Mouse (Mus musculus): ENCODE data around the gene Syt13. TPM values are rescaled to one million over a fixed set of nuclear protein-coding genes. Genes with fewer than 3 reads are reported as not detected.
A peak's percentile ranks its signal among the peaks of the same experiment; 100 is the strongest.

The Syt13 gene
- polyA plus RNA-seq (2012; rRNA removed), result 2.7 and 3.1 TPM in 2 replicates

- no peak for DNase-seq (ENCODE audit: low read depth, low spot score)
- WGBS, result 1% methylated on average over 38 of the region's 38 CpGs
These were observed at the start of gene Syt13 for GRCm38 (mm10) chr2:92914933-92915553. Gene Syt13, plus strand, starts transcription at chr2:92915098.

GRCm38 (mm10) chr2:92866616-92867015 is 48.3 kb upstream of the Syt13 start:
- no peak for DNase-seq (ENCODE audit: low read depth, low spot score)
- WGBS, result 36% methylated on average over 2 of the region's 2 CpGs

DNA sequence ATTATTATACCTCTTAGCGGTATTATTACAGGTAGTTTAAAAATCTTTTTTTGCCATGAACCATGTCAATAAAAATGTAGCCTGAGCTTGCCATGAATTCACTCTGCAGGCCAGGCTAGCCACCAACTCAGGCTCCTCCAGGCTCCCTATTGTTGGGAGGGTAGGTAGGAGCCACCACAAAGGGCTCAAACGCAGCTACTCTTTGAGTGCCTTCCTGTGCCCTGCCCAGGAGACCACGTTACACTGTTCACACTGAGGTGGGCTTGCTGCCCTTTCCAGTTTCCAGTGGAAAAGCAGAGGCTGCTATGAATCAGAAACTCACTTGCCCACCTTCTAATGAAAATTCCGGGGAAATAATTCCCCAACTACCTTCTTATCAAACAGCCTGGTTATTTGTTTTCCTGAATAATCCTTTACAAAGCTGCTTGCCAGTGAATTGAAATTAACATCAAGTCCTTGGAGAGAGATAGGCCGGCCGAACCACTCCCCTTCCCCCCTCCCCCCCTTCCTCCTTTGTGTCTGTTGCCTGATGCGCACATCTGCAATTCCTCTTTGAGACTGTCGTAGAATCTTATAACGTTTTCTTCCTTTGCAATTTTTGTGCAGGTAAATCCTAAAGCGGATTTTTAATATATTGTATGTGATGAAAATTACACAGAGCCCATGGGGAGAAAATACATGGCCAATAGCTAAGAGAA is 44.6 kb upstream of the Syt13 start:
- DNase-seq (ENCODE audit: low read depth, low spot score), result no peak
- WGBS, result 27% methylated on average over 10 of the region's 10 CpGs

DNA sequence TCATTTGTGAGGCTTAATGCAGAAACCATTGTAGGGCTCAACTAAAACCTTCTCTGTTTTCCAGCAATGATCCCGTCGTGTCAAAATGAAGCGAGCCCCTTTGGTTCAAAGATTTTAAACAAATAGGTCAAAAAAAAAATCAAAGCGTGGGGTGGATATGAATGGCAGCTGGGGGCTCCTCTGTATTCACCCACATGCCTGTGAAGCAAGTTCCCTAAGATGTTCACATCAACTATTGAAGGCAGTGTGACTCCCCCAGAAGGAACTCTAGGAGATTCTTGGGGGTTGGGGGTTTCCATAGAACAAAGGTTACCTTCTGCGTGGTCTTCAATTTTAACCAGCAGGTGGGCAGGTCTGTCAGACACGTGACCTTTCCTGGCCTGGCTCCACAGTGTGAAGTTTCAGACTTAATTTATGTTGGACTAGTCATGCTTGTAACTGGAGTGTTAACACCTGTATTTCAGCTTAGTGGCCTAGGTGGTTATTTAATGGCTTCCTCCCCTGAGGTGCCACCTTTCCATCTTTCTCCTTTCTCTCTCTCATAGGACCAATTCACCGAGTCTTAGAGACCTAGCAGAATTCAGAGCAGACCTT is 43.7 kb upstream of the Syt13 start:
- 61% methylated on average over 7 of the region's 7 CpGs for WGBS
- no peak for DNase-seq (ENCODE audit: low read depth, low spot score)

DNA sequence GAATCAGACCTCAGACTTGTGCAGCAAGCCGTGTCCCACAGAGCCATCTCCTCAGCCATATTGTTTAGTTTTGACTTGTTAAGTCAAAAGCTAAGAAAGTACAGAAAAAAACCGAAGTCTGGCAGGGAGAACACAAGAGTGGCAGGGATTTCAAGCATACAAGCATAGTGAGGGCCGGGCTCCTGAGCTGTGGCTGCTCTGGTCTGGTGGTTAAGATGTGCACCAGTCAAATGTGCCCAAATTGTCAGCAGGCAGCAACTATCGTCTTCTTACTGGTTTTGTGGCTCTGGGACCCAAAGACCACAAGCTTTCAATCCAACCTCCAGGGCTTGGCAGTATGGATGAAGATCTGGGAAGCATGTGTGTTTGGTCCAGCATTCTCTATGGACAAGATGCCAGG is 42.2 kb upstream of the Syt13 start:
- DNase-seq (ENCODE audit: low read depth, low spot score), result no peak
- 76% methylated on average over 4 of the region's 4 CpGs for WGBS

- DNase-seq (ENCODE audit: low read depth, low spot score), result no peak
- WGBS, result 24% methylated on average over 1 of the region's 1 CpGs
These were observed 40.3 kb upstream of the Syt13 start for GRCm38 (mm10) chr2:92874592-92874991.

DNA sequence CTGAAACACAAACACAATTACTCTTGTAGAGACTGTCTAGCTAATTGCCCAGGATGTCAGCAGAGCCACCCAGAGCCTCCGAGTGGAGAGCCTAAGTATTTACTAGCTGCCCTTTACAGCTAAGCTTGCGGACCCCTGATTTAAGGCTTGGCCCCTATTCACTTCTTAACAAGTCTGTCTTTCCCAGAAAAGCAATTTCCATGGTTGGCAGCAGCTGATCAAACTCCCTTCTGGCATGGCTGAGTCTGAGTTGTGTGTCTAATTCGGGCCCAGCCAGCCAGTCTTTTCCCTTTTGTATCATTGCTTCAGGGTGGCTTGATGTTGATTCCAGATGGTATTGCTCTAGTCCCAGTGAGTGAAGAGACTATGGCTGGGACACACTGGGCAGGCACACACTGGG is 37.4 kb upstream of the Syt13 start:
- 57% methylated on average over 3 of the region's 3 CpGs for WGBS
- DNase-seq (ENCODE audit: low read depth, low spot score), result no peak

GRCm38 (mm10) chr2:92883039-92883911 is 31.6 kb upstream of the Syt13 start:
- 7% methylated on average over 15 of the region's 15 CpGs for WGBS
- peak; percentile 16 for DNase-seq (ENCODE audit: low read depth, low spot score)

GRCm38 (mm10) chr2:92883912-92884243 is 31.0 kb upstream of the Syt13 start:
- DNase-seq (ENCODE audit: low read depth, low spot score), result no peak
- WGBS, result 0% methylated on average over 2 of the region's 2 CpGs

DNA sequence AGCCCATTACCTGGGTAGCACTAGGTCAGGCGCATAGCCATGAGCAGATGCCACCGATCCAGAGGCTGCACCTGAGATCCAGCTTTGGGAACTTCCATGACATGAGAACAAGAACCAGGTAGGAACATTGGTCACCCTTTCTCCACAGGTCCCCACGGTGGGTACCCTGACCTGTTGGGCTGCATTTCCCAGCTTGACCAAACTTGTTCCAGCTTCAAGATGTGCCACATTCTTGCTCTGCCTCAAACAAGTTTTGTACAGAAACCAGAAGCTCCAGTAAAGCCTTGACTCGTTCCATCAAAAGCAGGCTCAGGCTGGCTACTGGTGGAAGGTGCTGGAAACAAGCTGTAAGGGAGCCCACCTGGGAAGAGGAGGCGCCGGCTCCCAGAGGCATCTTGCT is 29.9 kb upstream of the Syt13 start:
- DNase-seq (ENCODE audit: low read depth, low spot score), result no peak
- WGBS, result 80% methylated on average over 6 of the region's 6 CpGs

DNA sequence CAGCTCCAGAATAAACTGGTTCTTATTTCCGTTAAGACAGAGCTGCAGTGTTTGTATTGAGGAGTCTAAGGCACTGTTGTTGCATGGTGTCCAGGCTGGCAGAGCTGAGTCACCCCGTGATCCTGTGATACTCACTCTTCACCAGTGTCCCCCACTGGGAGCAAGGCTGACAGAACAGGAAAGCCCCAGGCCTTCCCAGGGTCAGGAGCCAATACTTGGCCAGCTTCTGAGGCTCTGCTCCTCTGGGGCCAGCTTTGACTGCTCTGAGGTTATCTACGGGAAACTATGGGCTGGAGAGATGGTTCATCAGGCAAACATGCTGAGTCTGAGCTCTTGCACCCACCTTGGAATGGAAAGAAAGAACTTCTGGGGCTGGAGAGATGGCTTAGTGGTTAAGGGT is 28.0 kb upstream of the Syt13 start:
- DNase-seq (ENCODE audit: low read depth, low spot score), result no peak
- 66% methylated on average over 3 of the region's 3 CpGs for WGBS

GRCm38 (mm10) chr2:92892524-92892923 is 22.4 kb upstream of the Syt13 start:
- WGBS, result 64% methylated on average over 4 of the region's 4 CpGs

DNA sequence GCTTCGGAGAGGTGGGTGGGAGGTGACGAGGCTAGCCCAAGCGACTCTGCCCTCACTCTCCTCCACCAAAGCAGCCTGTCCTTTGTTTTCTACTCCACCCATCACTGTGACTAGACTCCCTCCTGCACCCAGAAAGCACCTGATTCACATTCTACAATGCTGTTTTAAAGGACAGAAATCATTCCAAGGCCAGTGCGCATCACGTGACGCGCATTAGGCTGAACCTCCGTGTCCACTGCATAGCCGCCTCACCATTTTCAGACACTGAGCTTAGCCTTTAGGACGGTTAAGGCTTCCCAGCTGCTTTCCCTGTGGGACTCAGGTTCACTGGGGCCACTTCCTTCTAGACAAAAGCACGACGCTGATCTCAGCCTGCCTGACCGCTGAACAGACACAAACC is 11.2 kb upstream of the Syt13 start:
- no peak for DNase-seq (ENCODE audit: low read depth, low spot score)
- 77% methylated on average over 13 of the region's 13 CpGs for WGBS

More at GRCm38 (mm10) chr2:92892524-92892923, 22.4 kb upstream of the Syt13 start:
- no peak for DNase-seq (ENCODE audit: low read depth, low spot score)

DNA sequence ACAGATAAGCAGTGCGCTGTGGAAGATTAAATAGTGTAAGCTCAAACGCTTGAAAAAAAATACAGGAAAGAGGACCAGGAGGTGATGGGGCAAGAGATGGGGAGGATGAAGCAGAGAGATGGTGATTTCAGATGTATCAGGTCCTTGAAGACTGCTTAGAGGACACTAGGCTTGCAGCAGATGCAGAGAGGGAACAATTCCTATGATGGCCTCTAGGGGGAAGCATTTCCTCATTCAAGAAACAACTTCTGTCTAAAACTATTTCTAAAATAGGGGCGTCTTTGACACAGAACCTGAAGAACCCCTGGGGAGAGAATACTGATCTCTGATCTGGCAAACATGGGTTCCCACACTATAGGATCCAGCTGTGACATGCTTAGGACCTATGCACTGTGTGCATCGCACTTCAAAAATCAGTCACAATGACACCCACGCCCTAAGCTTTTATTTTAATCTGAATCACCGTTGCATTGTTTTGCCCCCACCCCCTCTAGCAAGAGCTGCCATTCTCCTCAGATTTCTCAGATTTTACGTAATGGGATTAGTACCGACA is 10.5 kb upstream of the Syt13 start:
- peak; percentile 16 for DNase-seq (ENCODE audit: low read depth, low spot score)
- 21% methylated on average over 8 of the region's 8 CpGs for WGBS

DNA sequence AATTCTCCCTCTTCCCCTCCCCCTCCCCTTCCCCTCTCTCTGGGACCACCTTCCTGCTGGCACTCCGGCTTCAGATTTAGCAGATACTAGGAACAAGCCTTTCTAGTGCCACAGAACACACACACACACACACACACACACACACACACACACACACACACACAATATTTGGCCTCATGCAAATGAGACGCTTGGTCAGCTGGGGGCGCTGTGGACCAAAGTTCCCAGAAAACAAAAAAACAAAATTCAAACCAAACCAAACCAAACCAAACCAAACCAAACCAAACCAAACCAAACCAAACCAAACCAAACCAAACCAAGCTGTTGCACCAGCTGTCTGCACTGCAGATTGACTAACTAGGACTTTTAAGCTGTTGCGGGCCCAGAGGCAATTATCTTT is 4.5 kb upstream of the Syt13 start:
- DNase-seq (ENCODE audit: low read depth, low spot score), result no peak
- WGBS, result 59% methylated on average over 4 of the region's 4 CpGs

GRCm38 (mm10) chr2:92912312-92912711 is 2.6 kb upstream of the Syt13 start:
- no peak for DNase-seq (ENCODE audit: low read depth, low spot score)

GRCm38 (mm10) chr2:92913295-92913694 is 1.6 kb upstream of the Syt13 start:
- 34% methylated on average over 9 of the region's 9 CpGs for WGBS

DNA sequence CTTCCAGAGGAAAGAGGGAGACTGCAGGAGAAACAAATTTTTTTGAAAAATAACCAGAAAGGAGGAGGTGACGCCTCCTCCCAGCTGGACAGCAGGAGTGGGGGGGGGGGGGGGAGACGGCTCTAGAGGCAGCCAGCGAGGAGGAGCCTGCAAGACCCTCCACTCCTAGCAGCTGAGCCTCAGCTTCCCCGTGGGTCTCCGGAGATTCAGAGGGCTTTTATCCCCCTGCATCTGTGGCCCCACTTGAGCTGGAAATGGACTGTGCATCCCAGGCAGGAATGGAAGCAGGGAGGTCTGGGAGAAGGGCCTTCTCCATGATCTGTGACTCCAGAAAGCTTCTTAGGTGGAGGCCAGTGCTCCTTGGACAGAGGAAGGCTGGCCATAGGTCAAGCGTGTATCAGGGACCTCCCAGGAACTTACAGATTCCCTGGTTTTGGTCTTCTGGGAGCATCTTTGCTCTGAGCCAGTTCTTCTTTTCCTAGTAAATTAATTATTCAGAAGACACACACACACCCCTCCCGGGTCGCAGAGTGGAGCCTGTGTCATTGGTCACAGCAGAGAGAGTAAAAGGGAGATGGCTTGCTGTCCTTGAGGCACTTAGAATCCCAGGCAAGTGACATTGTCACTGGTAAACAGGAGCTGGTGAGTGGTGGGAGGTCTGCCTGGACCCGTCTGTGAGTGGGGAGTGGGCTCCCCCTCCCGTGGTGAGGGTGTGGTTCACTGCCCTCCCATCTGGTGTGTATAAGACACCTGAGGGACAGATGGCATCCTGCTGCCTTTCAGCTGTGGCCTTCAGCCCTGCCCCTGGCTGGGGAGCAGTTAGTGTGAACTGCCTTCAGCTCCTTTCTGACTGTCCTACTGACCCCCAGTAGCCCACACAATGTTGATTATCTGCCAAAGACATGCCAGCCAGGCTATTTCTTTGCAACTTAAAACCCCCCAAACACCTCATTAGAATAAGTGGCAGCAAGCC is 1.0 kb downstream of the Syt13 start:
- DNase-seq (ENCODE audit: low read depth, low spot score), result no peak
- WGBS, result 28% methylated on average over 9 of the region's 10 CpGs

More at GRCm38 (mm10) chr2:92913295-92913694, 1.6 kb upstream of the Syt13 start:
- DNase-seq (ENCODE audit: low read depth, low spot score), result no peak

Data from large intestine, adult 2 months (tissue).